Mouse (Mus musculus) brain, embryonic 18.5 days (tissue): ENCODE results near the gene Prrt3.

Experiments
- DNase-seq: peaks from one replicate; pipeline ENCODE4 v3.0.0-alpha.2; 2012; ENCODE audit warnings: low read depth, low spot score

Gene Prrt3

GRCm38 (mm10) chr6:113501388-113502084, at the start of gene Prrt3:
TSS of gene Prrt3 (minus strand) at chr6:113501931.
- DNase-seq: no peak

GRCm38 (mm10) chr6:113543906-113544481, 42.3 kb upstream of the Prrt3 start:
- DNase-seq: no peak

GRCm38 (mm10) chr6:113541610-113542009, 39.9 kb upstream of the Prrt3 start:
- DNase-seq: no peak

GRCm38 (mm10) chr6:113534886-113535285, 33.2 kb upstream of the Prrt3 start:
- DNase-seq: no peak

- no peak for DNase-seq
Observed at GRCm38 (mm10) chr6:113531840-113532404, 30.2 kb upstream of the Prrt3 start.

- DNase-seq: peak; percentile 70
Observed at GRCm38 (mm10) chr6:113530932-113531839, 29.5 kb upstream of the Prrt3 start, which contains the start of the genes Emc3 and Fancd2. TSS of gene Emc3 (minus strand) at chr6:113531652. TSS of gene Fancd2 (plus strand) at chr6:113531682.

- DNase-seq: no peak
Observed at GRCm38 (mm10) chr6:113523420-113523819, 21.7 kb upstream of the Prrt3 start.

- no peak for DNase-seq
Observed at GRCm38 (mm10) chr6:113522310-113522709, 20.6 kb upstream of the Prrt3 start.

GRCm38 (mm10) chr6:113517434-113518080, 15.8 kb upstream of the Prrt3 start:
- DNase-seq: no peak

- no peak for DNase-seq
Observed at GRCm38 (mm10) chr6:113514600-113514999, 12.9 kb upstream of the Prrt3 start.

GRCm38 (mm10) chr6:113513944-113514343, 12.2 kb upstream of the Prrt3 start:
- no peak for DNase-seq

GRCm38 (mm10) chr6:113508947-113509280, 7.2 kb upstream of the Prrt3 start:
- DNase-seq: no peak

- DNase-seq: no peak
Observed at GRCm38 (mm10) chr6:113508272-113508946, 6.7 kb upstream of the Prrt3 start.

GRCm38 (mm10) chr6:113507130-113507529, 5.4 kb upstream of the Prrt3 start:
- DNase-seq: no peak

GRCm38 (mm10) chr6:113505689-113506088, 4.0 kb upstream of the Prrt3 start:
- DNase-seq: no peak

GRCm38 (mm10) chr6:113502801-113503200, 1.1 kb upstream of the Prrt3 start:
- no peak for DNase-seq

- DNase-seq: no peak
Observed at GRCm38 (mm10) chr6:113499346-113499745, 2.4 kb downstream of the Prrt3 start.

GRCm38 (mm10) chr6:113495071-113495675, 6.6 kb downstream of the Prrt3 start:
- no peak for DNase-seq

- DNase-seq: no peak
Observed at GRCm38 (mm10) chr6:113494258-113494788, 7.4 kb downstream of the Prrt3 start.
